Mouse (Mus musculus) erythroblast, embryonic 14.5 days (primary cell): ENCODE results near the gene St6galnac3.

Experiments
- GATA1 ChIP-seq: IDR thresholded peaks from 2 replicates; pipeline ENCODE4 v1.6.1; 2012; ENCODE audit warnings: low read length, inconsistent platforms, mixed read lengths
- TAL1 ChIP-seq: IDR thresholded peaks from 3 replicates; pipeline ENCODE4 v1.6.1; 2012; ENCODE audit warnings: low read length, inconsistent platforms, mixed read lengths

DNA sequence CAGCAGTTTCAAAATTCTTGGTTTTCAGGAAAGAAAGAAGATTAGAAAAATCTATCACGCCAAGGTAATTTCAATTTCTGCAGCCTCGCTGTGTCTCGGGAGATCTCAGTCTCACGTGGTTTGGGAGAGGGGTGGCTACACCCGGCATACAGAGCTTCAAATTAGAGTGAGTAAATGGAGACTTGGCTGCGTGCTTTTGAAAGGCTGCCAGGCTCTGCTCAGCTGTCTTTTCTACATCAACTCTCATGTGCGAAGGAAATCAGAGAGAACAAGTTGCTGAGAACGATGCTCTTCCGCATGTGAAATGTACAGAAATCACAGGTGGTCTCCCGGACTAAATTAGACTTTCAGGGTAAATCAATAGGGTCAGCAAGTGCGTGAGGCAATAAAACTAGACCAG, 242.9 kb downstream of the St6galnac3 start:
- TF ChIP-seq GATA1 (no peak), TAL1 (no peak)
